Mouse (Mus musculus) ES-E14 (cell line): ENCODE results near the gene Hcn2. TPM values are rescaled to one million over a fixed set of nuclear protein-coding genes. Genes with fewer than 3 reads are reported as not detected.

Source experiments
- DNase-seq: peaks from one replicate; pipeline ENCODE4 v3.0.0-alpha.2; 2013; ENCODE audit warnings: low read depth, low spot score
- H3K27ac ChIP-seq: 2 replicates; pipeline ENCODE4 v1.5.1; 2012; ENCODE audit warnings: low read depth, mild to moderate bottlenecking, low read length, moderate library complexity, mixed read lengths; ENCODE audit not compliant: poor library complexity, insufficient read depth, severe bottlenecking
- H3K36me3 ChIP-seq: 2 replicates; pipeline ENCODE4 v1.6.1; 2012; ENCODE audit warnings: mild to moderate bottlenecking, low read length, moderate library complexity, mixed read lengths; ENCODE audit not compliant: control insufficient read depth, poor library complexity, insufficient read depth, severe bottlenecking
- H3K4me1 ChIP-seq, 2 experiments: fragments of 150-350 bp in 1 of 2; sonication (generic) in 1 of 2; 2 replicates each; pipeline ENCODE4 v1.6.1; 2012; ENCODE audit warnings: low read length in 2 of 2, mild to moderate bottlenecking in 1 of 2, mixed read lengths in 1 of 2; ENCODE audit not compliant: control insufficient read depth in 2 of 2, insufficient read depth in 2 of 2, poor library complexity in 1 of 2
- H3K4me3 ChIP-seq, 2 experiments: fragments of 150-350 bp in 1 of 2; sonication (generic) in 1 of 2; 2 replicates each; pipeline ENCODE4 v1.5.1; 2012; ENCODE audit warnings: low read length in 2 of 2, low read depth in 1 of 2, mild to moderate bottlenecking in 1 of 2, mixed read lengths in 1 of 2; ENCODE audit not compliant: insufficient read depth in 1 of 2, poor library complexity in 1 of 2, severe bottlenecking in 1 of 2
- H3K9ac ChIP-seq: 2 replicates; pipeline ENCODE4 v1.6.1; 2012; ENCODE audit warnings: low read depth, mild to moderate bottlenecking, low read length, mixed read lengths; ENCODE audit not compliant: poor library complexity, insufficient read depth, severe bottlenecking
- H3K9me3 ChIP-seq: fragments of 150-350 bp; sonication (generic); 2 replicates; pipeline ENCODE4 v1.6.1; 2012; ENCODE audit warnings: low read depth, mild to moderate bottlenecking, low read length; ENCODE audit not compliant: control insufficient read depth, insufficient read depth
- CHD2 ChIP-seq: IDR thresholded peaks from 2 replicates; pipeline ENCODE4 v1.6.1; 2014; ENCODE audit warnings: mild to moderate bottlenecking, low read depth, low read length, inconsistent platforms
- HCFC1 ChIP-seq: IDR thresholded peaks from 2 replicates; pipeline ENCODE4 v1.6.1; 2012; ENCODE audit warnings: low read length, inconsistent platforms, borderline replicate concordance; ENCODE audit not compliant: insufficient read depth
- MAFK ChIP-seq: IDR thresholded peaks from 2 replicates; pipeline ENCODE4 v1.6.1; 2014; ENCODE audit warnings: mild to moderate bottlenecking, low read depth, low read length, inconsistent platforms; ENCODE audit not compliant: insufficient read depth
- ZC3H11A ChIP-seq: IDR thresholded peaks from 2 replicates; pipeline ENCODE4 v1.6.1; 2012; ENCODE audit warnings: low read depth, mild to moderate bottlenecking, inconsistent platforms, low read length, borderline replicate concordance
- ZNF384 ChIP-seq: IDR thresholded peaks from 2 replicates; pipeline ENCODE4 v1.6.1; 2012; ENCODE audit warnings: low read depth, low read length, inconsistent platforms
- in situ Hi-C, 2 experiments: fragments of 600-800 bp; cut with MboI; formaldehyde crosslinking; loops; one replicate each; pipeline ENCODE4 v1.15.1; 2025; ENCODE audit warnings: low sequenced_read_pairs in 2 of 2, inconsistent platforms in 1 of 2; ENCODE audit not compliant: unreplicated experiment in 2 of 2
- total RNA-seq: library from RNA; depleted of rRNA; stranded (reverse); fragments of 300-350 nt; gene quantifications from 2 replicates; pipeline ENCODE4 v1.2.3, GENCODE M21; 2012; rRNA removed

Gene Hcn2
- total RNA-seq: 5.0 and 11.8 TPM in 2 replicates

DNA sequence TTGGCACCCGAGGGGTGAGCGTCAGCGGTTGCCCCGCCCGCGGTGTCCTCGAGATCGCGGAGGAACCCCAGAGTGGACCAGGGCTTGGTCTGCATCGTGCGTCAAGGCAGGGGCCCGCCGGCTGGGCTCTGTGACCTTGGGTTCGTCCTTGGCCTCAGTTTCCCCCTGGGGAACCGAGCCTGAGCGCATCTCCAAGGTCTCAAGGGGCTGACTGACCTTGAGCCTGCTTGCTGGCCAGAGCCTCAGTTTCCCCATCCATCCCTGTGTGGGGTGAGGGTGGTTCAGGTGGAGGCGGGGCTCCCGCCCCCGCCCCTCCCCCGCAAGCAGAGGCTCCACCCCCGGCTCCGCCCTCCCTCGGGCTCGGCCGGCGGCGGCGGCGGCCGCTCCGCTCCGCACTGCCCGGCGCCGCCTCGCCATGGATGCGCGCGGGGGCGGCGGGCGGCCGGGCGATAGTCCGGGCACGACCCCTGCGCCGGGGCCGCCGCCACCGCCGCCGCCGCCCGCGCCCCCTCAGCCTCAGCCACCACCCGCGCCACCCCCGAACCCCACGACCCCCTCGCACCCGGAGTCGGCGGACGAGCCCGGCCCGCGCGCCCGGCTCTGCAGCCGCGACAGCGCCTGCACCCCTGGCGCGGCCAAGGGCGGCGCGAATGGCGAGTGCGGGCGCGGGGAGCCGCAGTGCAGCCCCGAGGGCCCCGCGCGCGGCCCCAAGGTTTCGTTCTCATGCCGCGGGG lies at the start of gene Hcn2:
Gene Hcn2, plus strand, starts transcription at position 381 of the 734 bp plus-strand sequence.
- H3K4me1 ChIP-seq: peaks cover 0 to 6% of the 10 kb centered on the region in 2 experiments; a peak in 1 of 4 replicates
- TF ChIP-seq ZNF384: no peak
- TF ChIP-seq HCFC1: no peak
- no peak for TF ChIP-seq ZC3H11A
- TF ChIP-seq MAFK: no peak
- no peak for TF ChIP-seq CHD2
- peaks cover 4% of the 10 kb centered on the region for H3K36me3 ChIP-seq
- no peak within 1 kb of the TSS for H3K27ac ChIP-seq
- DNase-seq: no peak
- peak within 1 kb of the TSS; percentile 68 for H3K9ac ChIP-seq
- H3K9me3 ChIP-seq: no peaks in the 10 kb centered on the region
- in situ Hi-C loops: no loop called here
- peak within 1 kb of the TSS; percentile 63 to 79 for H3K4me3 ChIP-seq

DNA sequence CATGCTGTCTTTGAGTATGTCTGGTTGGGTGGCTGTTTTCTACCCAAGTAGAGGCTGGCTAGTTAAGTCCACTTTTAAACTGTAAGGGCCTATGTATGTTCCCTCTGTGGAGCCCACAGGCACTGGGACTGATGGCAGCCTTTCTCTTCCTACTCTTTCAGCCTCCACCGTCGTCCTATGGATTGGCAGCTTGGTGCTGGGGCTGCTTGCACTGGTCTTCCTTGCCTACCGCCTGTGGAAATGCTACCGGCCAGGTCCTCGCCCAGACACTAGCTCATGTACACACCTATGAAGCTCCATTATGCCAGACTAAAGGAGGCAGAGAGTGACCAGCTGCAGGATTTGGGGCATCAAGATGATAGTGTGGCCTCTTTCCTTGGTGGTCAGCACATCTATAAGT lies 48.4 kb upstream of the Hcn2 start:
- in situ Hi-C loops: no loop called here
- no peak overlapping the region for H3K27ac ChIP-seq
- H3K36me3 ChIP-seq: no peaks in the 10 kb centered on the region
- no peak for DNase-seq
- H3K9me3 ChIP-seq: no peaks in the 10 kb centered on the region
- no peak overlapping the region for H3K9ac ChIP-seq
- H3K4me1 ChIP-seq: peaks cover 2 to 24% of the 10 kb centered on the region in 2 experiments; a peak in 3 of 4 replicates
- TF ChIP-seq HCFC1 (no peak), MAFK (no peak), ZC3H11A (no peak), CHD2 (no peak), ZNF384 (no peak)
- no peak overlapping the region for H3K4me3 ChIP-seq

DNA sequence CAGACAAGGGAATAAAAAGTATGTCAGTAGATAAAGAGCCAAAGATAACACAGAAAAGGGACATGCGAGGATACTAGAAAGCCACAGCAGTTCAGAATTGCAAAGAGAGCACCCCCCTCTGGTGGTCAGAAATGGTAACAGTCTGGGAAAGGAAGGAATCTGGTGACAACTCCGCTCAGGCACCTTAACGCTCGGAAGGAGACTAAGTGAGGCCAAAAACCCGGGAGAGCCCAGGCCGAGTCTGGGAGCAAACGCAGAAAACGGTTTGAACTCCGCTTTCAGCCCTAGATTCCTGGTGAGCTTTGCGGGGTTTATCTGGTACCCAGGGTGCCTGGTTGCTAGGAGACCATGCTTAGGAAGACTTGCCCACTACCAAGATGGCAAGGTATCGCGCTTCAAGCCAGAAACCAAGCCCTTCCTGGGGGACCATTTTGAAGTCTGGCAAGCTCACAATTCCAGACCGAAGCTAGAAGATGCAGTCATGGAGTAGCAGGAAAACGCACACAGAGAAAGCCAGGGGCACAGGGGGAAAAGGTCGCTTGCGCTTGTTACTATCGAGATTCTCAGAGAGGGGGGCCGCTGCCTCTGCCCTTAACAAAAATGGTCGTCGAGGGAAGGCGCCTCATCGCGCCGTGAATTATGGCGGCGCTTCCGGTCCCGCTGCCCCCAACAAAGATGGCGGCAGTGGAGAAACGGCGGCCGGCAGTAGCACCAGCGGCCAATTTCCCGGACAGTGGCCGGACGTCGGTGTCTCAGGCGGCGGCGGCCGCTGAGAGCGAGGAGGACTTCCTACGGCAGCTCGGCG lies 47.5 kb upstream of the Hcn2 start, which contains the start of gene Tpgs1:
Gene Tpgs1, plus strand, starts transcription at position 599 of the 805 bp plus-strand sequence.
- Histone ChIP-seq H3K27ac (peak within 1 kb of the TSS; percentile 85), H3K4me1 (peaks cover 5 to 25% of the 10 kb centered on the region in 2 experiments; a peak in 3 of 4 replicates), H3K4me3 (peak within 1 kb of the TSS; percentile 79 to 82), H3K9me3 (no peaks in the 10 kb centered on the region), H3K9ac (peak within 1 kb of the TSS; percentile 90), H3K36me3 (no peaks in the 10 kb centered on the region)
- in situ Hi-C loops: no loop called here
- peak; percentile 29; the same call in 1 of the 2 replicates for TF ChIP-seq ZC3H11A
- TF ChIP-seq HCFC1: peak; percentile 90
- TF ChIP-seq ZNF384: no peak
- peak; percentile 88 for DNase-seq

DNA sequence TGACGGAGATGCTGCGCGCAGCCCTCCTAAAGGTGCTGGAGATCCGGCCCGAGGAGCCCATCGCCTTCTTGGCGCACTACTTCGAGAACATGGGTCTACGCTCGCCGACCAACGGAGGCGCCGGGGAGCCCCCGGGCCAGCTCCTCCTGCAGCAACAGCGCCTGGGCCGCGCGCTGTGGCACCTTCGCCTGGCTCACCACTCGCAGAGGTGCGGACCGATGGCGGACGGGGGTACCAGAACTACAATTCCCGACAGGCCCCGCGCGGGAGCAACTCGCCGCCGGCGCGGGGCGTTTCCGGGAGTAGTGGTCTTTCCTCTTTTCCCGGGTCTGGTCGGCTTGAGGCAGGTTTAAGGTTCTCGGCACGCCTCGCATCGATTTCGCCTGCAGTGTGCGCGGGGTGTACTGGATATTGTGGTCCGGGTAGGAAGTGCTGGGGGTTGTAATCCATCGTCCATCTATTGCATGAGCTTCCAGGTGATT lies 46.8 kb upstream of the Hcn2 start:
- Histone ChIP-seq H3K4me1 (peaks cover 3 to 22% of the 10 kb centered on the region in 2 experiments; a peak in 3 of 4 replicates), H3K9ac (peak overlapping the region; percentile 90), H3K9me3 (no peaks in the 10 kb centered on the region), H3K36me3 (no peaks in the 10 kb centered on the region), H3K4me3 (peak overlapping the region; percentile 79 to 82), H3K27ac (peak overlapping the region; percentile 84)
- DNase-seq: peak; percentile 77
- TF ChIP-seq ZNF384 (no peak), HCFC1 (peak; percentile 88), MAFK (no peak), CHD2 (no peak), ZC3H11A (no peak)
- in situ Hi-C loops: no loop called here
